Mouse (Mus musculus): Measurements from ENCODE around the gene Trim31. TPM values are rescaled to one million over a fixed set of nuclear protein-coding genes. Genes with fewer than 3 reads are reported as not detected.

Trim31 gene
- polyA plus RNA-seq, 1 experiment from 2014 or later: not detected

DNA sequence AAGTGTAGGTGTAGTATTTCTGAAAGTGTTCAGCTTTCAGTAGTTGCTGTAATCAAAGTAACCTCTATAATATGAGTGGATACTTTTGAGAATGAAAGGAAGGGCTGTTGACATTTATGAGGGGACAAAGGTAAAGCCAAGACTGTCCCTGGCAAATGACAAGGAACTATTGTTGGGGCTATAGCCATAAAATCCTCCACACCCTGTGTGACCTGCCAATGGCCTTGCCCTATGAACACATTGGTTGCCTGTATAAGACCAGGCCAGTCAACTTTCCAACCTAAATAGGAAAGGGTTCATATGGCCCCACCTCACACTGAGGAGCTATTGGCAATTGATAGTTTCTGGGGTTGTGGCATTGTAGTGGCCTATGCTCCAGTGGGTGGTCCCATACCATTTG, 853 bp upstream of the Trim31 start:
- no peak overlapping the region for H3K27ac ChIP-seq

DNA sequence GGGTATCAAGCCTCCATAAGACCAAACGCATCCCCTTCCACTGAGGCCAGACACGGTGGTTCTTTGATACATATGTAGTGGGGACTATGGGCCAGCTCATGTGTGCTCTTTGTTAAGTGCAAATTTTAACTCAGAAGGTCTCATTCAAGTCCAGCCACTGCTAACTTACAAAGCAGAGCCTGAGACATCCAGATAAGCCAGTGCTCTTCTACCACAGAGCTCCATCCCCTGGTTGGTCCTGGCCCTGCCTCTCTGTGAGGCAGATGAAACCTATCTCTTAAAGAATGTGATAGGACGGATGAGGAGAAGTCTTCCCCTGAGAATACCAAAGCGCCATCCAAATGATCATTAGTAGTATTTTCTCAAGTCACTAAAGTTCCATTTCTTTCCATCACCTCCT, 1.5 kb downstream of the Trim31 start:
- no peak overlapping the region for H3K4me2 ChIP-seq
- no peaks in the 10 kb centered on the region for H3K4me1 ChIP-seq (replicated peaks)
- no peak overlapping the region for H3K4me3 ChIP-seq
- no peak for ATAC-seq (replicated peaks; ENCODE audit: insufficient number of reproducible peaks, insufficient read depth, low FRiP score, low read depth)
- no peaks in the 10 kb centered on the region for H3K27me3 ChIP-seq
- no peaks in the 10 kb centered on the region for H3K9me3 ChIP-seq (replicated peaks)
- H3K9ac ChIP-seq: no peak overlapping the region
- no peak overlapping the region for H3K27ac ChIP-seq
- no peaks in the 10 kb centered on the region for H3K36me3 ChIP-seq
- 77% methylated on average over 4 of the region's 4 CpGs for WGBS

More for the DNA sequence above, 853 bp upstream of the Trim31 start:
- Histone ChIP-seq H3K9me3 (replicated peaks) (no peaks in the 10 kb centered on the region), H3K36me3 (no peaks in the 10 kb centered on the region), H3K9ac (no peak overlapping the region), H3K27me3 (no peaks in the 10 kb centered on the region), H3K4me1 (replicated peaks) (no peaks in the 10 kb centered on the region), H3K4me3 (no peak overlapping the region), H3K4me2 (no peak overlapping the region)
- ATAC-seq (replicated peaks; ENCODE audit: insufficient number of reproducible peaks, insufficient read depth, low FRiP score, low read depth): no peak

DNA sequence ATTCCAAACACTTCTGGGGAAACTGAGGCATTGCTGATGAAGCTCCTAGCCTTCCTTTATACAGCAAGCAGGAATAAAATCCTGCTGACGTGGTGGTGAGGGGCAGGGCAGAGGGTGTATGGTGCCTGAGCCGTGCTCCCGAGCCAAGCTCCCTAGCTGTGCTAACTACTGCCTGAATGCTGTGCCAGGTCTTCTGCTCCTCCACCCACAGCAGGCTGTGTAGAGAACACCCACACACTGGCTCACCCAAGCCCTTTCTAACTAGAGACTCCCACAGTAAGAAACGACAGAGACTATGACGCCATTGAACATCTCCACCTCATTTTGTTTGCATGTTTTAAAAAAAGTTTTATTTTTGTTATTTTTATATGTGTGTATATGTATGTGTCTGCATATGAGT, 2.1 kb downstream of the Trim31 start:
- Histone ChIP-seq H3K9me3 (replicated peaks) (no peaks in the 10 kb centered on the region), H3K4me1 (replicated peaks) (no peaks in the 10 kb centered on the region), H3K27ac (no peak overlapping the region), H3K4me3 (no peak overlapping the region), H3K36me3 (no peaks in the 10 kb centered on the region), H3K4me2 (no peak overlapping the region), H3K9ac (no peak overlapping the region), H3K27me3 (no peaks in the 10 kb centered on the region)
- no peak for ATAC-seq (replicated peaks; ENCODE audit: insufficient number of reproducible peaks, insufficient read depth, low FRiP score, low read depth)
- WGBS: 65% methylated on average over 5 of the region's 5 CpGs

DNA sequence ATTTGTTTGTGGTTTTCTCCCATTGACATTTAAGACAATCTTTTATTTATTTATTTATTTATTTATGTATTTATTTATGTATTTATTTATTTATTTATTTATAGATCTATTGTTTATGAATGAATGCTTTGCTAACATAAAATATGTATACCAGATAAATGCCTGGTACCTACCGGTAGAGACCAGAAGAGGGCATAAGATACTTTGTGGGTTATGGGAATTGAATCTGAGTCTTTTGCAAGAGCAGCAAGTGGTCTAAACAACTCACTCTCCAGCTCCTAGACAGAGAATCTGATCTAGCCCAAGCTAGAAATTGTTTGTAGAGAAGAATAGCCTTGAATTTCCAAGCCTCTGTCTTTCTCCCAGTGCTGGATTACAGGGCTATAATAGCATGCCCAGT, 2.8 kb downstream of the Trim31 start:
- 32% methylated on average over 1 of the region's 1 CpGs for WGBS

DNA sequence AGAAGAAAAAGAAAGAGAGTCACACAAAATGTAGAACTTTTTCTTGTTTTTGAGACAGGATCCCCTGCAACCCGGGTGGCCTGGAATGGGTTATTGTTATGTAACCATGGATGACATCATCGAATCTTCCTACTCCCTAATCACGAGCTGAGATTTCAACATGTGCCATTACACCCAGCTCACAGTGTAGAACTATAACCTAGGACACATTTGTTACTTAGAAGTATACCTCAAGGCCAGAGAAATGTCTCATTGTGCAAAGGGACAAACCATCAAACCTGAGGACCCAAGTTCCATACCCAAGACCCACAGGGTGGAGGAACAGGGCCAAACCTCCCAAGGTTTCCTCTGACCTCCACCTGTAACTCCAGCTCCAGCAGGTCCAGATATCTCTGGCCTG, 5.7 kb downstream of the Trim31 start:
- Histone ChIP-seq H3K9me3 (replicated peaks) (no peaks in the 10 kb centered on the region), H3K36me3 (no peaks in the 10 kb centered on the region), H3K27me3 (no peaks in the 10 kb centered on the region), H3K9ac (no peak overlapping the region), H3K4me2 (no peak overlapping the region), H3K4me3 (no peak overlapping the region), H3K4me1 (replicated peaks) (no peaks in the 10 kb centered on the region), H3K27ac (no peak overlapping the region)
- no peak for ATAC-seq (replicated peaks; ENCODE audit: insufficient number of reproducible peaks, insufficient read depth, low FRiP score, low read depth)
- 63% methylated on average over 3 of the region's 3 CpGs for WGBS

More for the DNA sequence above, 2.8 kb downstream of the Trim31 start:
- H3K9ac ChIP-seq: no peak overlapping the region
- no peaks in the 10 kb centered on the region for H3K27me3 ChIP-seq
- H3K4me2 ChIP-seq: no peak overlapping the region
- H3K27ac ChIP-seq: no peak overlapping the region
- ATAC-seq (replicated peaks; ENCODE audit: insufficient number of reproducible peaks, insufficient read depth, low FRiP score, low read depth): no peak
- H3K4me3 ChIP-seq: no peak overlapping the region
- H3K36me3 ChIP-seq: no peaks in the 10 kb centered on the region
- H3K4me1 ChIP-seq (replicated peaks): no peaks in the 10 kb centered on the region
- no peaks in the 10 kb centered on the region for H3K9me3 ChIP-seq (replicated peaks)

DNA sequence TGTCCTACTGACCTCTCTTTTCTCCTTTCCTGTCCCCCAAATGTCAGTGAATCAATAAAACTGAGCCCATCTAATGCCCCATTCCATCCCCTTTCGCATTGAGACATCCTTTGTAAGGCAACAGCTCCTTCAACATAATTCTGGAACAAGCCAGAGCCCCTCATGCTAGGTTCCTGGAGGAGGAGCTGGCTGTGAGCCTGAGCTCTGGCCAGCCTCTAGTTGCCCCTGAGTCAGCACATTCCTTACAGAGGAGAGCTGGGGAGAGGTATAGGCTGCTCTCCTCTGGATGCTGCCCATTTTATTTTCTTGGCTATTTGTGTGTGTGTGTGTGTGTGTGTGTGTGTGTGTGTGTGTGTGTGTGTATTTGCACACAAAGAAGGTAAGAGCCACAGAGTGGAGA, 10.3 kb downstream of the Trim31 start:
- Histone ChIP-seq H3K4me3 (no peak overlapping the region), H3K27ac (no peak overlapping the region), H3K36me3 (no peaks in the 10 kb centered on the region), H3K4me1 (replicated peaks) (no peaks in the 10 kb centered on the region), H3K4me2 (no peak overlapping the region), H3K27me3 (0 out of 2 replicates have a peak, but pooled peaks cover 12% of the 10 kb centered on the region), H3K9ac (no peak overlapping the region), H3K9me3 (replicated peaks) (no peaks in the 10 kb centered on the region)
- 24% methylated on average over 1 of the region's 1 CpGs for WGBS
- no peak; the same call in 1 of the 2 replicates for ATAC-seq (replicated peaks; ENCODE audit: insufficient number of reproducible peaks, insufficient read depth, low FRiP score, low read depth)

DNA sequence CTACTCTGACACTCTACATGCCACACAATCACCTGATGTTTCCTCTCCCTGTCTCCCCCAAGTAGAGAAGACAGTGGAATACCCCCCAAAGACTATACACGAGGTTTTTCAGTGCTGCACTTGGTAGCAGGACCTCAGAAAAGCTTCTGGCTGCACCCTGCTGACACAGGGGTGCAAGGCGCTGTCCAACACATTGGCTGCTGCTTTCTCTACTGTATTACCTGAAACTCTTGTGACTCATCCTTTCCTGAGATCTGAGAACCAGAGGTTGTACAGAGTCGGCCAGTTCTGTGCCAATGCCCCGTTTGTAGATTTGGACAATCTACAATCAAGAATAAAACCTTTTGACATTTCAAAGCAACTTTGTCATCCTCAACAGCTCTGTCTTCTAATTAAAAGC, 11.9 kb downstream of the Trim31 start:
- no peaks in the 10 kb centered on the region for H3K36me3 ChIP-seq
- WGBS: 45% methylated on average over 4 of the region's 4 CpGs
- H3K9ac ChIP-seq: no peak overlapping the region
- no peak overlapping the region for H3K27ac ChIP-seq
- ATAC-seq (replicated peaks; ENCODE audit: insufficient number of reproducible peaks, insufficient read depth, low FRiP score, low read depth): no peak
- H3K9me3 ChIP-seq (replicated peaks): no peaks in the 10 kb centered on the region
- no peak overlapping the region for H3K4me3 ChIP-seq
- no peak overlapping the region for H3K4me2 ChIP-seq
- no peaks in the 10 kb centered on the region for H3K4me1 ChIP-seq (replicated peaks)
- 0 out of 2 replicates have a peak, but pooled peaks cover 12% of the 10 kb centered on the region for H3K27me3 ChIP-seq

DNA sequence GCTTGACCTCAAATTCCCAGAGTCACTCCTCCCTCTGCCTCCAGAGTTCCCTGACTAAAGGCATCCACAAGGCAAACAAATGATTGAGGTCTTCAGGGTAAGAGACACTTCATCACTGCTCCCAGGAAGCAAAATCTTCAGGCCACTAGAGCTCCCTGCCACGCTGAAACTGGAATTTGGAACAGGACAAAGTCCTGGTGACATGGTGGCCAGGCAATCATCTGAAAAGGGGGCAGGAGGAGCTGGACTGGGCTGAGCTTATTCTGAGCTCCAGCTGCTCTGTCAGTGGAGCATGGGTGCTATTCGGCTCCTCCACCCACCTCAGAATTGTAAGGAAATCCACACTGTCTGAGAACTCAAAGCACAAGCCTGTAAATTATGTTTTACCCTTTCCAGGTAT, 14.1 kb downstream of the Trim31 start:
- H3K9me3 ChIP-seq (replicated peaks): no peaks in the 10 kb centered on the region
- H3K4me1 ChIP-seq (replicated peaks): no peaks in the 10 kb centered on the region
- H3K9ac ChIP-seq: no peak overlapping the region
- H3K4me3 ChIP-seq: no peak overlapping the region
- H3K27ac ChIP-seq: no peak overlapping the region
- H3K4me2 ChIP-seq: no peak overlapping the region
- H3K36me3 ChIP-seq: no peaks in the 10 kb centered on the region
- H3K27me3 ChIP-seq: 0 out of 2 replicates have a peak, but pooled peaks cover 12% of the 10 kb centered on the region
- 68% methylated on average over 2 of the region's 2 CpGs for WGBS
- no peak for ATAC-seq (replicated peaks; ENCODE audit: insufficient number of reproducible peaks, insufficient read depth, low FRiP score, low read depth)

DNA sequence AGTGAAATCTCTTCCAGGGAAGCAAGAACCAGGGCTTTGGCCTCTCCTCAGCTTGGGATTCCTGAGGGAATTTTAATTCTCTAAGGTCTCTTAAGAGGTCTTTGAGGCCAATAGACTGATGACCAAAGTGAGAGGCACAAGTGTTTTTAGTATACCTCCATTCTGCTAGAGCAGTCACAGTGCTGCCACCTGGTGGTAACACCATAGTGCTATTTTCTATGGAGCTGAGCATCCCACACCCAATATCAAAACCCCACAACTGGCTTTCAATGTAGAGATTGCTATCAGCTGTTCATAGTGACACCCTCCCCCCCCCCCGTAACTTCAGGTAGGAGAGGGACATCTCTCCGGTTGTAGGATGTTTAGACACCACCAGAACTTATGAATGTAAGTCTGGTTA, 16.2 kb downstream of the Trim31 start:
- WGBS: 14% methylated on average over 2 of the region's 2 CpGs
- H3K9me3 ChIP-seq (replicated peaks): no peaks in the 10 kb centered on the region
- ATAC-seq (replicated peaks; ENCODE audit: insufficient number of reproducible peaks, insufficient read depth, low FRiP score, low read depth): no peak
- H3K4me1 ChIP-seq (replicated peaks): no peaks in the 10 kb centered on the region
- no peak overlapping the region for H3K27ac ChIP-seq
- no peak overlapping the region for H3K9ac ChIP-seq
- no peak overlapping the region for H3K4me3 ChIP-seq
- H3K36me3 ChIP-seq: no peaks in the 10 kb centered on the region
- H3K4me2 ChIP-seq: no peak overlapping the region
- 0 out of 2 replicates have a peak, but pooled peaks cover 13% of the 10 kb centered on the region for H3K27me3 ChIP-seq

DNA sequence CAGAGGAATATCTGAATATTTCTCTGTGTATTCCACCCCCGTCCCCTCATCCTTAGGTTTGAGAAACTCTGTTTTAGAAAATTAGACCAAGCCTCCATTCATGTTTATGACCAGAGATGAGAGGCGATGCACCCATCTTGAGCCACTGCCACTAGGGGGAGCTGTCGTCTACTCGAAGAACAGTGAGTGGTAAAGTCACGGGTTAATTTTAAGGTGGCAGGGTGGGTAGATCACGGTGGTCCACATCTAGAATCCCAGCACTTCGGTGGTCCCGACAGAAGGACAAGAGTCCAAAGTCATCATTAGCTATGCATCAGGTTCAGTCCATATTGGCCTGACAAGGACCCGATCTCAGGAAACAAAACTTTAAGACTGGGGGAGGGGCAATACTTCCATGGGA, 17.2 kb downstream of the Trim31 start:
- H3K4me1 ChIP-seq (replicated peaks): no peaks in the 10 kb centered on the region
- H3K9ac ChIP-seq: no peak overlapping the region
- no peaks in the 10 kb centered on the region for H3K9me3 ChIP-seq (replicated peaks)
- no peak overlapping the region for H3K4me3 ChIP-seq
- ATAC-seq (replicated peaks; ENCODE audit: insufficient number of reproducible peaks, insufficient read depth, low FRiP score, low read depth): no peak
- H3K27me3 ChIP-seq: 0 out of 2 replicates have a peak, but pooled peaks cover 7% of the 10 kb centered on the region
- no peak overlapping the region for H3K4me2 ChIP-seq
- H3K27ac ChIP-seq: no peak overlapping the region
- no peaks in the 10 kb centered on the region for H3K36me3 ChIP-seq
- WGBS: 11% methylated on average over 9 of the region's 9 CpGs

DNA sequence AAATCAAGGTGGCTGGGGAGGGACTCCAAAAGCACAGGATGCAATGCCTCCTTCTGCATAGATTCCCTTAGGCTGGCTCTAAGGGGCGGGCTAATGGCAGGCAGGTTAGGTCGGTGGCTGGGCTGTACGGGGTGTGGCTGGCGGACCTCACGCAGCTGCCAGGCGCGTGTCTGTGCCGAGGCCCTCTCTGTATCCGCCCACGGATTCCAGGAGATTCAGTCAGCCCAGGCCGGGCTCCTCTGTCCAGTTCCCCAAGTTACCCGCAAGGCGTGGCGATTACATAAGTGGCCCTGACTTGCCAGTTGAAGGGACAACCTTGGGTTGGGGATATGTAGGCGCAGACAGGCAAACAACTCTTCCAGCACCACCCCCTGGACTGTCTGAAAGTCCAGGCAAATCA, 22.3 kb downstream of the Trim31 start:
- Histone ChIP-seq H3K36me3 (no peaks in the 10 kb centered on the region), H3K27me3 (peaks cover 6% of the 10 kb centered on the region; the same call in 1 of the 2 replicates), H3K9me3 (replicated peaks) (no peaks in the 10 kb centered on the region), H3K27ac (no peak overlapping the region), H3K4me3 (no peak overlapping the region), H3K4me2 (no peak overlapping the region), H3K4me1 (replicated peaks) (no peaks in the 10 kb centered on the region), H3K9ac (no peak overlapping the region)
- no peak for ATAC-seq (replicated peaks; ENCODE audit: insufficient number of reproducible peaks, insufficient read depth, low FRiP score, low read depth)
- 41% methylated on average over 15 of the region's 15 CpGs for WGBS

DNA sequence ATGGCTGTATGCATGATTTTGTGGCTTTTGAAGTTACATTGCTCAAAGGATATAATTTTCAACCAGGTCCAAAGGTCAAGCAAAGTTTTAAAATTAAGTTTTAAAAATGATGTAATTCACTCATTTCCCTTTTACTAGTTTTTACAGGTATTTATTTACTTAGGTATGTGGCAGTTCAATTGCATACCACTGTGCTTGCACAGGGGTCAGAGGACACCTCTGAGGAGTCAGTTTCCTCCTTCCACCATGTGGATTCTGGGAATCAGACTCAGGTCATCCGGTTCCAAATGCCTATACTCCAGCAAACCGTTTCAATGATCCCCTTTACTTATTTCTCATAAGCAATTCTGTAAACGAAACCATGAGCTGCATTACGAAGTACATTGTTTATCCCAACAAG, 24.8 kb downstream of the Trim31 start:
- H3K27ac ChIP-seq: no peak overlapping the region
- H3K36me3 ChIP-seq: no peaks in the 10 kb centered on the region
- no peaks in the 10 kb centered on the region for H3K9me3 ChIP-seq (replicated peaks)
- 80% methylated on average over 4 of the region's 4 CpGs for WGBS
- peaks cover 3% of the 10 kb centered on the region; the same call in 1 of the 2 replicates for H3K27me3 ChIP-seq
- no peak for ATAC-seq (replicated peaks; ENCODE audit: insufficient number of reproducible peaks, insufficient read depth, low FRiP score, low read depth)
- no peak overlapping the region for H3K4me2 ChIP-seq
- H3K4me3 ChIP-seq: no peak overlapping the region
- no peak overlapping the region for H3K9ac ChIP-seq
- H3K4me1 ChIP-seq (replicated peaks): no peaks in the 10 kb centered on the region
